Mouse (Mus musculus): ENCODE results near the gene Nfkbil1.

- no peak; the same call in 1 of the 2 replicates for TF ChIP-seq CTCF (IDR thresholded peaks at IDR 0.05; ENCODE audit: borderline replicate concordance, insufficient read depth, low read length)
- TF ChIP-seq POLR2A (IDR thresholded peaks at IDR 0.05; ENCODE audit: low read depth, low read length): no peak
Measured at GRCm38 (mm10) chr17:35269653-35270347, 34.2 kb upstream of the Nfkbil1 start.

Measured in embryonic fibroblast, embryonic 13.5 days (primary cell).